ENCODE assay signal across 8 mouse cellular contexts in the genomic region with DNA sequence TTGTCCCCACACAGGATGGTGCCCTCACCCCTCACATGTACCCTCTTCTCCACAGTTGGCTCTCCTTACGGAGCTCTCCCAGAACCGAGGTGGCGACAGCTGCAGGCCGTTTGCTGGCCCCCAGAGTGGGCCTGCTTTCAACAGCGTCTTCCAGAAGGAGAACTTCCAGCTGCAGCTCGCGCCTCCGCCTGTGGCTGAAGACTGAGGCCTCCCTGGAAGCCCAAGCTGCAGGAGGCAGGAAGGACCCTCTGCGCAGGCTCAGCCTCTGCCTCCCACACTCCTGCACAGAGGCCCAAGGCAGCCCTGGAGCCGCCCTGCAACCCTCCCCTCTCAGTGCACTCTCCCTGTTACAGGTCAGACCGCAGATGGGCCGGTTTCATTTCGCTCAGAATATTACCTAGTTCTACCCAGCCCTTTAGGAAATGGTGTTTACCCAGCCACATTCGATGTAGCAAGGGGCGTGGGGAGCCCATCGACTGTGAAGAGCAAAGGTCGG. TPM values are rescaled to one million over a fixed set of nuclear protein-coding genes. Genes with fewer than 3 reads are reported as not detected.
DNase-seq lines count a peak whose midpoint lies in the region; ATAC-seq and TF ChIP-seq lines count a peak whose summit lies in the region.

No protein-coding gene starts in this region.

- WGBS in forebrain, embryonic 12.5 days: 61% methylated on average over 17 of the region's 17 CpGs
- 14% methylated on average over 17 of the region's 17 CpGs for WGBS in stomach, embryonic 16.5 days

- 0 out of 2 replicates have a peak, but pooled peaks have one; percentile 3 for TF ChIP-seq CTCF in layer of hippocampus, adult 2 months (conservative IDR thresholded peaks at IDR 0.05)

- 0 out of 2 replicates have a peak, but pooled peaks cover 12% of the 10 kb centered on the region for H3K36me3 ChIP-seq in forebrain, embryonic 12.5 days (replicated peaks)
- H3K36me3 ChIP-seq in stomach, embryonic 16.5 days (ENCODE audit: control insufficient read depth, insufficient read depth, low read length): no peaks in the 10 kb centered on the region

- peak; percentile 41; the same call in 1 of the 2 replicates for ATAC-seq in forebrain, embryonic 12.5 days (ENCODE audit: low FRiP score)
- peak; percentile 86 for ATAC-seq in stomach, embryonic 16.5 days (ENCODE audit: insufficient read depth, low FRiP score)

- H3K4me3 ChIP-seq in layer of hippocampus, adult 2 months: no peak overlapping the region
- no peak overlapping the region for H3K4me3 ChIP-seq in forebrain, embryonic 12.5 days (replicated peaks)
- H3K4me3 ChIP-seq in stomach, embryonic 16.5 days (replicated peaks; ENCODE audit: low read length): peak overlapping the region; percentile 7; the same call in 1 of the 2 replicates

- H3K4me2 ChIP-seq in forebrain, embryonic 12.5 days: no peak overlapping the region
- H3K4me2 ChIP-seq in stomach, embryonic 16.5 days (ENCODE audit: low read depth, low read length): peak overlapping the region; percentile 45

- H3K4me1 ChIP-seq in forebrain, embryonic 12.5 days: peaks cover 9% of the 10 kb centered on the region; the same call in 1 of the 2 replicates
- H3K4me1 ChIP-seq in stomach, embryonic 16.5 days (ENCODE audit: control insufficient read depth, insufficient read depth, low read length): peaks cover 11% of the 10 kb centered on the region; the same call in 1 of the 2 replicates

- H3K27ac ChIP-seq in layer of hippocampus, adult 2 months: peak overlapping the region; percentile 80
- H3K27ac ChIP-seq in forebrain, embryonic 12.5 days: peak overlapping the region; percentile 47; the same call in 1 of the 2 replicates
- peak overlapping the region; percentile 84 for H3K27ac ChIP-seq in stomach, embryonic 16.5 days (ENCODE audit: low read length)

- no peaks in the 10 kb centered on the region for H3K9me3 ChIP-seq in forebrain, embryonic 12.5 days
- no peaks in the 10 kb centered on the region for H3K9me3 ChIP-seq in stomach, embryonic 16.5 days (replicated peaks; ENCODE audit: control insufficient read depth, low read length)

- peak overlapping the region; percentile 25; the same call in 1 of the 2 replicates for H3K9ac ChIP-seq in forebrain, embryonic 12.5 days
- peak overlapping the region; percentile 65 for H3K9ac ChIP-seq in stomach, embryonic 16.5 days (ENCODE audit: low read length)

- intact Hi-C loops in heart, postnatal 10 days (cut with DNase I): loop anchor here (5.0 kb wide), 2 partner anchors 48 to 147 kb away; a partner anchor contains a TSS

- no peak for DNase-seq in layer of hippocampus, adult 2 months (ENCODE audit: low spot score in 2 of 2)
- no peak for DNase-seq in layer of hippocampus, adult 8-10 months (ENCODE audit: low spot score in 2 of 2)
- DNase-seq in heart, postnatal 10 days: peak; percentile 83 to 84
- DNase-seq in kidney, postnatal 25 days: peak; percentile 73 to 90
- DNase-seq in lung, postnatal 14 days: peak; percentile 71
- no peak for DNase-seq in frontal cortex, postnatal 10 days (ENCODE audit: low spot score in 2 of 2)

- no peaks in the 10 kb centered on the region for H3K27me3 ChIP-seq in forebrain, embryonic 12.5 days
- no peaks in the 10 kb centered on the region for H3K27me3 ChIP-seq in stomach, embryonic 16.5 days (ENCODE audit: control insufficient read depth, insufficient read depth, low read length)

RNA-seq across cellular contexts. Expression of a gene that starts 50.4 kb away (rescaled TPM):
- 10 to 100 TPM; 38.4 to 40.3 TPM for total RNA-seq in layer of hippocampus, adult 2 months (2021)
- 10 to 100 TPM; 36.8 to 48.1 (median 41.6) TPM for total RNA-seq in layer of hippocampus, adult 8-10 months (2022)
- 54.1 and 54.7 TPM in 2 replicates for polyA plus RNA-seq in forebrain, embryonic 12.5 days (2016; fragmentation: Nextera tagmentation; extraction: Ambion mirVana)
- total RNA-seq in heart, postnatal 10 days (2021): 10 to 100 TPM; 42.4 to 45.1 TPM
- 17.9 TPM in 2 replicates for polyA plus RNA-seq in stomach, embryonic 16.5 days (2015; fragmentation: Nextera tagmentation; extraction: Ambion mirVana)

Comparison
In these comparisons a context has a peak if more than half of its experiments do, and no peak if none do; other contexts are left out.
1. DNase-seq: peak in heart, postnatal 10 days (2 of 2), kidney, postnatal 25 days (2 of 2) and lung, postnatal 14 days (single experiment); none in layer of hippocampus, adult 2 months (0 of 2), layer of hippocampus, adult 8-10 months (0 of 2) and frontal cortex, postnatal 10 days (0 of 2).
2. Peak in every context shown above with its lines, with median percentiles within 50 percentile points of each other: H3K27ac ChIP-seq.